ENCODE assay signal across 9 mouse cellular contexts in the genomic region with DNA sequence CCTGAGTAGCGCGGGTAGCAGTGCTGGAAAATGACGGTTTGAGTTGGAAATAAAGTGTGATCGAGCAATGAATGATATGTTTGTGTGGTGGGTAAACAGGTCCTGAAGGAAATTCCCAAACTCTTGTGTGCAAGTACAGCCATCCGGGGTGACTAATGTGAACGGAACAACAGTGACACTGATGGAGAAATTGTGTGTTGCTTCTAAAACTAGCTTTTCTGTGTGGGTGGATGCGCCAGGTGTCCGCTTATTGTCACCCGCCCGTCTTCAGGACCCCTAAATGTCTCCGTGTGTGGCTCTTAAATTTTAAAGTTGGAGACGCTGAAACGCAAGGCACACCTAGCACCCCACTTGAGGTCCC. TPM values are rescaled to one million over a fixed set of nuclear protein-coding genes. Genes with fewer than 3 reads are reported as not detected.
DNase-seq lines count a peak whose midpoint lies in the region; ATAC-seq and TF ChIP-seq lines count a peak whose summit lies in the region.
"Had no signal": no experiment of that assay in that cellular context is flagged by ENCODE, and none has a peak within 500 bp of the region (broad histone marks: within the 10 kb centered on the region; RNA-seq: fewer than 3 reads in every experiment).

No protein-coding gene starts in this region.

- H3K9me3 ChIP-seq in heart, postnatal 0 days (replicated peaks; ENCODE audit: control insufficient read depth, low read length): no peaks in the 10 kb centered on the region
- H3K9me3 ChIP-seq in hindbrain, embryonic 14.5 days (ENCODE audit: control insufficient read depth, low read length): no peaks in the 10 kb centered on the region
- H3K9me3 ChIP-seq in midbrain, embryonic 13.5 days: no peaks in the 10 kb centered on the region

- peaks cover 9% of the 10 kb centered on the region for H3K36me3 ChIP-seq in heart, postnatal 0 days (replicated peaks; ENCODE audit: control insufficient read depth, insufficient read depth, low read length)
- H3K36me3 ChIP-seq in hindbrain, embryonic 14.5 days (replicated peaks; ENCODE audit: control insufficient read depth, insufficient read depth): peaks cover 4% of the 10 kb centered on the region; the same call in 1 of the 2 replicates
- H3K36me3 ChIP-seq in midbrain, embryonic 13.5 days: peaks cover 3% of the 10 kb centered on the region; the same call in 1 of the 2 replicates

- no peak for TF ChIP-seq CTCF in heart, postnatal 0 days (IDR thresholded peaks at IDR 0.05; ENCODE audit: low read depth)

- 36% methylated on average over 13 of the region's 13 CpGs for WGBS in heart, postnatal 0 days
- WGBS in hindbrain, embryonic 14.5 days: 50% methylated on average over 13 of the region's 13 CpGs
- WGBS in midbrain, embryonic 13.5 days: 54% methylated on average over 13 of the region's 13 CpGs

- H3K4me3 ChIP-seq in heart, postnatal 0 days (ENCODE audit: low read depth, low read length): peak overlapping the region; percentile 97
- peak overlapping the region; percentile 91 for H3K4me3 ChIP-seq in hindbrain, embryonic 14.5 days (replicated peaks; ENCODE audit: low read length)
- peak overlapping the region; percentile 80 for H3K4me3 ChIP-seq in midbrain, embryonic 13.5 days (replicated peaks)

- peak overlapping the region; percentile 83; the same call in 1 of the 2 replicates for H3K9ac ChIP-seq in heart, postnatal 0 days (replicated peaks; ENCODE audit: low read depth, low read length)
- peak overlapping the region; percentile 61 for H3K9ac ChIP-seq in hindbrain, embryonic 14.5 days
- peak overlapping the region; percentile 80 for H3K9ac ChIP-seq in midbrain, embryonic 13.5 days (replicated peaks)

- no peaks in the 10 kb centered on the region for H3K27me3 ChIP-seq in heart, postnatal 0 days (ENCODE audit: control insufficient read depth, insufficient read depth, low read length)
- no peaks in the 10 kb centered on the region for H3K27me3 ChIP-seq in hindbrain, embryonic 14.5 days (ENCODE audit: control insufficient read depth, insufficient read depth, low read length)
- H3K27me3 ChIP-seq in midbrain, embryonic 13.5 days: no peaks in the 10 kb centered on the region
- H3K27me3 ChIP-seq: Patski had no signal

- no peak for DNase-seq in heart, postnatal 0 days (ENCODE audit: low spot score)
- no peak for DNase-seq in heart, adult 9 months (ENCODE audit: low spot score in 2 of 2)
- peak; percentile 48 for DNase-seq in MN1 (ENCODE audit: low spot score)
- DNase-seq in hindbrain, embryonic 14.5 days (ENCODE audit: low spot score): no peak
- DNase-seq in B cell, adult 2 months: no peak
- DNase-seq in urinary bladder, postnatal 10 days (ENCODE audit: low spot score): no peak
- no peak for DNase-seq in frontal cortex, postnatal 36 days (ENCODE audit: low spot score in 2 of 2)

- TF ChIP-seq EP300 in heart, postnatal 0 days (IDR thresholded peaks at IDR 0.05; ENCODE audit: low read depth): no peak

- H3K4me2 ChIP-seq in heart, postnatal 0 days (ENCODE audit: low read depth, low read length): peak overlapping the region; percentile 78
- peak overlapping the region; percentile 53 for H3K4me2 ChIP-seq in hindbrain, embryonic 14.5 days (replicated peaks)
- H3K4me2 ChIP-seq in midbrain, embryonic 13.5 days (replicated peaks): peak overlapping the region; percentile 57

- no peak for ATAC-seq in heart, postnatal 0 days (ENCODE audit: insufficient read depth, low read depth)
- ATAC-seq in hindbrain, embryonic 14.5 days (ENCODE audit: low FRiP score): no peak
- no peak for ATAC-seq in midbrain, embryonic 13.5 days

- peak overlapping the region; percentile 98 for H3K27ac ChIP-seq in heart, postnatal 0 days (ENCODE audit: low read depth)
- peak overlapping the region; percentile 95 for H3K27ac ChIP-seq in hindbrain, embryonic 14.5 days
- H3K27ac ChIP-seq in midbrain, embryonic 13.5 days: peak overlapping the region; percentile 99

- peaks cover 27% of the 10 kb centered on the region for H3K4me1 ChIP-seq in heart, postnatal 0 days (ENCODE audit: control insufficient read depth, insufficient read depth)
- peaks cover 35% of the 10 kb centered on the region for H3K4me1 ChIP-seq in hindbrain, embryonic 14.5 days (replicated peaks; ENCODE audit: control insufficient read depth, insufficient read depth, low read length)
- H3K4me1 ChIP-seq in midbrain, embryonic 13.5 days (replicated peaks): peaks cover 41% of the 10 kb centered on the region

RNA-seq across cellular contexts. Expression of gene Sec14l1, which starts 0.8 kb away (rescaled TPM):
- total RNA-seq in heart, postnatal 0 days (2014; rRNA removed; ENCODE audit: low replicate concordance): 62.1 and 71.6 TPM in 2 replicates
- 36.4 and 38.0 TPM in 2 replicates for polyA plus RNA-seq in heart, postnatal 0 days (2015; fragmentation: Nextera tagmentation; extraction: Ambion mirVana)
- 41.2 and 41.9 TPM in 2 replicates for polyA plus RNA-seq in hindbrain, embryonic 14.5 days (2014; fragmentation: Nextera tagmentation; extraction: Ambion mirVana)
- 62.4 and 67.0 TPM in 2 replicates for polyA plus RNA-seq in midbrain, embryonic 13.5 days (2015; fragmentation: Nextera tagmentation; extraction: Ambion mirVana)
